Mouse (Mus musculus) gastrocnemius, adult 18-20 months (tissue): ENCODE data around the gene Tspan5. TPM values are rescaled to one million over a fixed set of nuclear protein-coding genes. Genes with fewer than 3 reads are reported as not detected.

Experiments used
- DNase-seq: peaks from one replicate; pipeline ENCODE4 v3.0.0; 2021; ENCODE audit warnings: low spot score
- long read RNA-seq, 2 experiments: library from polyadenylated mRNA; stranded (forward); transcript quantifications; one replicate each; pipeline ENCODE4 v2.0.0; 2021
- total RNA-seq, 2 experiments: library from RNA; stranded (reverse); gene quantifications; 2 replicates each; pipeline ENCODE4 v1.2.3; 2021

The Tspan5 gene
- 1 to 10 TPM; 2.1 to 2.2 TPM for total RNA-seq
- long read RNA-seq, experiment 1, full-length matches to known transcripts = 3 of 6 reads
- long read RNA-seq, experiment 1, partial matches to known transcripts = 1 of 6 reads
- long read RNA-seq, experiment 1, other reads (novel, unspliced or antisense) = 2 of 6 reads
- long read RNA-seq, experiment 2, full-length matches to known transcripts = 4 of 5 reads
- long read RNA-seq, experiment 2, partial matches to known transcripts = 0 of 5 reads
- long read RNA-seq, experiment 2, other reads (novel, unspliced or antisense) = 1 of 5 reads

GRCm38 (mm10) chr3:138741649-138742565 lies at the start of gene Tspan5:
Tspan5 (plus strand) TSS chr3:138742195.
- peak; percentile 53 for DNase-seq

GRCm38 (mm10) chr3:138692302-138692701 lies 49.7 kb upstream of the Tspan5 start:
- no peak for DNase-seq

GRCm38 (mm10) chr3:138703399-138703798 lies 38.6 kb upstream of the Tspan5 start:
- DNase-seq = no peak

GRCm38 (mm10) chr3:138704469-138704868 lies 37.5 kb upstream of the Tspan5 start:
- DNase-seq = no peak

GRCm38 (mm10) chr3:138705875-138706274 lies 36.1 kb upstream of the Tspan5 start:
- no peak for DNase-seq

GRCm38 (mm10) chr3:138709183-138709582 lies 32.8 kb upstream of the Tspan5 start:
- no peak for DNase-seq

GRCm38 (mm10) chr3:138711971-138712370 lies 30.0 kb upstream of the Tspan5 start:
- no peak for DNase-seq

GRCm38 (mm10) chr3:138712452-138713140 lies 29.4 kb upstream of the Tspan5 start:
- DNase-seq = no peak

- DNase-seq = no peak
Measured at GRCm38 (mm10) chr3:138713141-138713540, 28.9 kb upstream of the Tspan5 start.

GRCm38 (mm10) chr3:138714788-138715187 lies 27.2 kb upstream of the Tspan5 start:
- no peak for DNase-seq

- DNase-seq = no peak
Measured at GRCm38 (mm10) chr3:138715212-138715611, 26.8 kb upstream of the Tspan5 start.

- DNase-seq = no peak
Measured at GRCm38 (mm10) chr3:138717040-138717439, 25.0 kb upstream of the Tspan5 start.

GRCm38 (mm10) chr3:138722152-138722551 lies 19.8 kb upstream of the Tspan5 start:
- DNase-seq = no peak

GRCm38 (mm10) chr3:138727571-138727970 lies 14.4 kb upstream of the Tspan5 start:
- no peak for DNase-seq

- no peak for DNase-seq
Measured at GRCm38 (mm10) chr3:138728840-138729239, 13.2 kb upstream of the Tspan5 start.

GRCm38 (mm10) chr3:138730812-138731211 lies 11.2 kb upstream of the Tspan5 start:
- DNase-seq = no peak

- DNase-seq = no peak
Measured at GRCm38 (mm10) chr3:138735760-138736159, 6.2 kb upstream of the Tspan5 start.

- no peak for DNase-seq
Measured at GRCm38 (mm10) chr3:138739150-138739700, 2.8 kb upstream of the Tspan5 start.

- no peak for DNase-seq
Measured at GRCm38 (mm10) chr3:138740291-138740690, 1.7 kb upstream of the Tspan5 start.

GRCm38 (mm10) chr3:138740843-138741540 lies 1.0 kb upstream of the Tspan5 start:
- no peak for DNase-seq

GRCm38 (mm10) chr3:138742566-138742930 lies 553 bp downstream of the Tspan5 start:
- DNase-seq = no peak
